Comparison of ENCODE assay signal across 29 mouse cellular contexts in genomic region chr16:87691102-87691501, GRCm38 (mm10). TPM values are rescaled to one million over a fixed set of nuclear protein-coding genes. Genes with fewer than 3 reads are reported as not detected.
DNase-seq lines count a peak whose midpoint lies in the region; ATAC-seq and TF ChIP-seq lines count a peak whose summit lies in the region.
"Had no signal": no experiment of that assay in that cellular context is flagged by ENCODE, and none has a peak within 500 bp of the region (broad histone marks: within the 10 kb centered on the region; RNA-seq: fewer than 3 reads in every experiment).

No protein-coding gene starts in this region.

- no peaks in the 10 kb centered on the region for H3K27me3 ChIP-seq in liver, adult 2 months (ENCODE audit: control insufficient read depth, insufficient read depth, low read length)
- H3K27me3 ChIP-seq in liver, embryonic 12.5 days (replicated peaks): no peaks in the 10 kb centered on the region
- H3K27me3 ChIP-seq in small intestine, adult 2 months (ENCODE audit: control insufficient read depth, insufficient read depth, low read length): no peaks in the 10 kb centered on the region
- H3K27me3 ChIP-seq: embryonic facial prominence, embryonic 13.5 days; forebrain, embryonic 13.5 days; heart, embryonic 12.5 days; heart, embryonic 15.5 days; hindbrain, embryonic 13.5 days; intestine, embryonic 15.5 days had no signal

- no peaks in the 10 kb centered on the region for H3K79me2 ChIP-seq in liver, adult 2 months (ENCODE audit: control insufficient read depth, insufficient read depth, low read length)

- H3K36me3 ChIP-seq in liver, adult 2 months (ENCODE audit: control insufficient read depth, insufficient read depth, low read length): no peaks in the 10 kb centered on the region
- H3K36me3 ChIP-seq in liver, embryonic 12.5 days: no peaks in the 10 kb centered on the region
- no peaks in the 10 kb centered on the region for H3K36me3 ChIP-seq in ES-E14 (ENCODE audit: control insufficient read depth, insufficient read depth, low read length, poor library complexity, severe bottlenecking)
- H3K36me3 ChIP-seq in small intestine, adult 2 months (ENCODE audit: control insufficient read depth, insufficient read depth, low read length): no peaks in the 10 kb centered on the region
- H3K36me3 ChIP-seq: embryonic facial prominence, embryonic 10.5 days; embryonic facial prominence, embryonic 13.5 days; forebrain, embryonic 10.5 days; heart, embryonic 12.5 days; heart, embryonic 15.5 days; hindbrain, embryonic 10.5 days; hindbrain, embryonic 13.5 days; intestine, embryonic 15.5 days had no signal

- no peak for TF ChIP-seq CTCF in liver, adult 2 months (IDR thresholded peaks at IDR 0.05; ENCODE audit: low read depth, low read length)
- no peak for TF ChIP-seq CTCF in small intestine, adult 2 months (IDR thresholded peaks at IDR 0.05; ENCODE audit: extremely low read depth, insufficient read length, insufficient replicate concordance, low read depth, low read length)

- no peak for TF ChIP-seq POLR2A in liver, adult 2 months (IDR thresholded peaks at IDR 0.05; ENCODE audit: extremely low read depth, insufficient read depth, low read length)
- TF ChIP-seq POLR2A in small intestine, adult 2 months (IDR thresholded peaks at IDR 0.05; ENCODE audit: low read depth, low read length): no peak

- DNase-seq in liver, adult 2 months (ENCODE audit: extremely low read depth, low read depth, low spot score): no peak
- DNase-seq in ES-E14 (ENCODE audit: low read depth, low spot score): peak; percentile 56
- no peak for DNase-seq in left cerebral cortex, adult 11 months (ENCODE audit: low spot score)
- DNase-seq in layer of hippocampus, postnatal 36 days: no peak
- DNase-seq: adrenal gland, adult 2 months; adrenal gland, postnatal 14 days; cerebellum, adult 11 months; cerebellum, adult 2 months; cerebellum, postnatal 10 days; cerebellum, postnatal 36 days; embryo, embryonic 11 days; gastrocnemius, postnatal 10 days; gastrocnemius, postnatal 36 days; heart, postnatal 10 days; heart, postnatal 36 days had no signal

- in situ Hi-C loops in ES-E14 (cut with MboI; ENCODE audit: low sequenced_read_pairs in 2 of 2, unreplicated experiment in 2 of 2): no loop called here

- no peak overlapping the region for H3K9ac ChIP-seq in liver, adult 2 months (ENCODE audit: low read depth, low read length)
- H3K9ac ChIP-seq in liver, embryonic 12.5 days: no peak overlapping the region
- H3K9ac ChIP-seq in ES-E14 (ENCODE audit: insufficient read depth, low read depth, low read length, poor library complexity, severe bottlenecking): no peak overlapping the region
- H3K9ac ChIP-seq: embryonic facial prominence, embryonic 13.5 days; forebrain, embryonic 13.5 days; heart, embryonic 12.5 days; heart, embryonic 15.5 days; hindbrain, embryonic 13.5 days; intestine, embryonic 15.5 days had no signal

- ATAC-seq in liver, embryonic 12.5 days: no peak
- ATAC-seq: CD4-positive, CD25-positive, alpha-beta regulatory T cell, adult 4 months; forebrain, embryonic 13.5 days; forebrain, embryonic 16.5 days; hindbrain, embryonic 16.5 days; intestine, embryonic 15.5 days had no signal

- no peak overlapping the region for H3K4me2 ChIP-seq in liver, embryonic 12.5 days
- H3K4me2 ChIP-seq: embryonic facial prominence, embryonic 13.5 days; forebrain, embryonic 13.5 days; heart, embryonic 12.5 days; heart, embryonic 15.5 days; hindbrain, embryonic 13.5 days; intestine, embryonic 15.5 days had no signal

- WGBS in liver, adult 2 months: 75% methylated on average over 4 of the region's 4 CpGs
- 82% methylated on average over 4 of the region's 4 CpGs for WGBS in liver, embryonic 12.5 days (ENCODE audit: insufficient replicate concordance)
- 83% methylated on average over 4 of the region's 4 CpGs for WGBS in small intestine, adult 2 months

- no peaks in the 10 kb centered on the region for H3K9me3 ChIP-seq in liver, embryonic 12.5 days (replicated peaks)
- no peaks in the 10 kb centered on the region for H3K9me3 ChIP-seq in ES-E14 (ENCODE audit: control insufficient read depth, insufficient read depth, low read depth, low read length)
- H3K9me3 ChIP-seq: embryonic facial prominence, embryonic 10.5 days; embryonic facial prominence, embryonic 13.5 days; forebrain, embryonic 10.5 days; forebrain, embryonic 13.5 days; heart, embryonic 15.5 days; hindbrain, embryonic 10.5 days; hindbrain, embryonic 13.5 days; intestine, embryonic 15.5 days had no signal

- H3K4me1 ChIP-seq in liver, adult 2 months (ENCODE audit: control insufficient read depth, insufficient read depth, low read length): peaks cover 9% of the 10 kb centered on the region
- H3K4me1 ChIP-seq in liver, embryonic 12.5 days: peaks cover 4% of the 10 kb centered on the region; the same call in 1 of the 2 replicates
- peaks cover 5 to 14% of the 10 kb centered on the region in 2 experiments; a peak in 3 of 4 replicates for H3K4me1 ChIP-seq in ES-E14 (ENCODE audit: control insufficient read depth in 2 of 2, insufficient read depth in 2 of 2, low read length in 2 of 2, poor library complexity in 1 of 2)
- peaks cover 24% of the 10 kb centered on the region for H3K4me1 ChIP-seq in small intestine, adult 2 months (ENCODE audit: control insufficient read depth, insufficient read depth, insufficient read length, low read length)
- H3K4me1 ChIP-seq: embryonic facial prominence, embryonic 10.5 days; forebrain, embryonic 13.5 days; hindbrain, embryonic 10.5 days; hindbrain, embryonic 13.5 days; intestine, embryonic 15.5 days had no signal

- H3K27ac ChIP-seq in liver, adult 2 months (replicated peaks; ENCODE audit: insufficient read depth, low read depth, low read length): peak overlapping the region; percentile 35
- H3K27ac ChIP-seq in liver, embryonic 12.5 days: no peak overlapping the region
- H3K27ac ChIP-seq in ES-E14 (ENCODE audit: insufficient read depth, low read depth, low read length, poor library complexity, severe bottlenecking): no peak overlapping the region
- H3K27ac ChIP-seq in small intestine, adult 2 months (ENCODE audit: insufficient read depth, low read depth, low read length): peak overlapping the region; percentile 64
- H3K27ac ChIP-seq: embryonic facial prominence, embryonic 10.5 days; embryonic facial prominence, embryonic 13.5 days; forebrain, embryonic 10.5 days; forebrain, embryonic 13.5 days; heart, embryonic 15.5 days; hindbrain, embryonic 10.5 days; hindbrain, embryonic 13.5 days; intestine, embryonic 15.5 days had no signal

- H3K4me3 ChIP-seq in liver, adult 2 months (ENCODE audit: insufficient read depth, low read depth, low read length): no peak overlapping the region
- no peak overlapping the region for H3K4me3 ChIP-seq in liver, embryonic 12.5 days
- H3K4me3 ChIP-seq in ES-E14 (ENCODE audit: insufficient read depth in 1 of 2, low read depth in 1 of 2, low read length in 2 of 2, poor library complexity in 1 of 2, severe bottlenecking in 1 of 2): no peak overlapping the region
- no peak overlapping the region for H3K4me3 ChIP-seq in small intestine, adult 2 months (ENCODE audit: low read depth, low read length)
- H3K4me3 ChIP-seq: embryonic facial prominence, embryonic 10.5 days; embryonic facial prominence, embryonic 13.5 days; forebrain, embryonic 10.5 days; forebrain, embryonic 13.5 days; heart, embryonic 12.5 days; heart, embryonic 15.5 days; hindbrain, embryonic 10.5 days; hindbrain, embryonic 13.5 days; intestine, embryonic 15.5 days had no signal

TF ChIP-seq in ES-E14, 5 proteins besides CTCF, POLR2A, EP300 and RAD21:
- TF ChIP-seq ZNF384 (IDR thresholded peaks at IDR 0.05; ENCODE audit: low read depth, low read length): no peak
- TF ChIP-seq HCFC1 (IDR thresholded peaks at IDR 0.05; ENCODE audit: borderline replicate concordance, insufficient read depth, low read length): no peak
- no peak for TF ChIP-seq MAFK (IDR thresholded peaks at IDR 0.05; ENCODE audit: insufficient read depth, low read depth, low read length)
- no peak for TF ChIP-seq ZC3H11A (IDR thresholded peaks at IDR 0.05; ENCODE audit: borderline replicate concordance, low read depth, low read length)
- no peak for TF ChIP-seq CHD2 (IDR thresholded peaks at IDR 0.05; ENCODE audit: low read depth, low read length)
TF ChIP-seq in ES-E14: peak in this region for 0.

RNA-seq across cellular contexts. Expression of gene Bach1, which starts 7.6 kb away (rescaled TPM):
- total RNA-seq in liver, adult 2 months (2014; rRNA removed): 28.9 and 34.8 TPM in 2 replicates
- 6.3 and 8.2 TPM in 2 replicates for polyA plus RNA-seq in liver, adult 2 months (2012; rRNA removed)
- 8.8 and 10.6 TPM in 2 replicates for polyA plus RNA-seq in liver, embryonic 12.5 days (2016; fragmentation: Nextera tagmentation; extraction: Ambion mirVana)
- total RNA-seq in ES-E14 (2012; rRNA removed): 16.9 and 19.5 TPM in 2 replicates
- 4.9 and 29.1 TPM in 2 replicates for polyA plus RNA-seq in small intestine, adult 2 months (2012; rRNA removed)
- total RNA-seq in layer of hippocampus, postnatal 36 days (2021): 10 to 100 TPM; 11.7 to 12.7 TPM

Comparison
In these comparisons a context has a peak if more than half of its experiments do, and no peak if none do; other contexts are left out.
1. H3K27ac ChIP-seq: peak in liver, adult 2 months (single experiment) and small intestine, adult 2 months (single experiment); none in liver, embryonic 12.5 days (single experiment) and ES-E14 (single experiment).